Mouse (Mus musculus): ENCODE results near the gene Gpbar1. TPM values are rescaled to one million over a fixed set of nuclear protein-coding genes. Genes with fewer than 3 reads are reported as not detected.
A peak's percentile ranks its signal among the peaks of the same experiment; 100 is the strongest.

The Gpbar1 gene
- polyA plus RNA-seq, 1 experiment, result not detected

DNA sequence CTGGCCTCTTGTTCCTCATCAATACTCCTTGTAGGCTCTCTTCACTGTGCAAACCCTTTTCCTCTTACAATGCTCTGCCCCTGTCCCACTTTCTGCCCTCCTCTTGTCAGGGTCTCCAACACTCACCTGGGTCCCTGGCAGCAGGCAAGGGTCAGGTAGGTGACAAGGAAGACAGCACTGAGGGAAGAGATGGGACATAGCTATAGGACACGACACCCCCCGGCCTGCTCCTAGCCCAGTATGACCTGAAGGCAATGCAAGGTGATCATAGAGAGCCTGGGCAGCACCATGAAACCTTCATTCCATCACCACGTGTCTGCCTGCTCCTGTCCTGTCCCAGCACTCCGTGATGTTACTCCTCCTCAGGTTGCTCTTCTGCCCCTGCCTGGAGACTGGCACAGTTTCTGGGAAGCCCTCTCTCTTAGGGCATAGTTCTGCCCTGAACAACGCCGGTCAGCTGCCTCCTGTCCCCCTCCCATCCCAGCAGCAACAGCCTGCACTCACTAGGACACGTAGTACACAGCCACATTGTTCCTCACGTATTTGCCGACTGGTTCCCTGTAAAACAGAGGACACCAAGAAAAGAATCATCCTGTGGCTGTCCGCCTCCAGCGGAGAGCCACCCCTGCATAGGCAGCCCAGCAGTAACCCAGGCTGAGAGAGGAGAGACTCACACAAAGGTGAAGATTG is 14.1 kb downstream of the Gpbar1 start:
- peaks cover 20% of the 10 kb centered on the region for H3K4me1 ChIP-seq (ENCODE audit: control insufficient read depth, insufficient read depth, low read length)
- H3K4me3 ChIP-seq (ENCODE audit: insufficient read depth, low read length), result no peak overlapping the region
- peak overlapping the region; percentile 52; the same call in 1 of the 2 replicates for H3K27ac ChIP-seq (ENCODE audit: insufficient read depth, low read length)
- TF ChIP-seq POLR2A (IDR thresholded peaks at IDR 0.05; ENCODE audit: extremely low read depth, insufficient read depth, low read length), result no peak
- no peak for TF ChIP-seq CTCF (IDR thresholded peaks at IDR 0.05; ENCODE audit: extremely low read depth, insufficient read depth, low read length)

DNA sequence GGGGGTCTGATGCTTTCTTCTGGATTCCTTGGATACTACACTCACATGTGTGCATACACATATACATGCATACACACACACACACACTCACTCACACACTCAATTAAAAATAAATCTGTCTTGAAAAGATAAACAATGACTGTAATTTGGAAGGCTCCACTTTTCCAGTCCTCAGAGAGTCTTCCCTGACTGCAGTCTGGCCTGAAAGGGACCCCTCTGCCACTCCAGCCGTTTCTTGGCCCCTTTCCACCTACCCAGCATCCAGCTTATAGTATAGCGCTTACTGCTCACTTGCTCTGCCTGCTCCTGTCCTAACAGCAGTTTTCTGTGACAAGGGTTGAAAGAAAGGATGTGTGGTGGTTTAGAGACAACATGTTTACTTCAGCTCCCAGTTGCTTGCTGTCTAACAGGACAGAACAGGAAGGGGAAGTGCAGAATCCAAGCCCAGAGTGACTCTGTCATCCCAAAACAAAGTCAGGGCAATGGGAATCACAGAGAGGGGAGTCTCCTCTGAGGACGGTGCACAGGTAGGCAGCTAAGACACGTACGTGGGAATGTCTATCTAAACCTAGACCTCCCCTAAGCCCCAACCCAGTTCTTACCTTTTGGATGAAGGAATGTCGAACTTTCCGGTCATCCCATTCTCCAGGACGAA is 15.1 kb downstream of the Gpbar1 start:
- H3K27ac ChIP-seq (ENCODE audit: insufficient read depth, low read length), result peak overlapping the region; percentile 1; the same call in 1 of the 2 replicates
- peaks cover 21% of the 10 kb centered on the region for H3K4me1 ChIP-seq (ENCODE audit: control insufficient read depth, insufficient read depth, low read length)
- TF ChIP-seq CTCF (IDR thresholded peaks at IDR 0.05; ENCODE audit: extremely low read depth, insufficient read depth, low read length), result no peak
- TF ChIP-seq POLR2A (IDR thresholded peaks at IDR 0.05; ENCODE audit: extremely low read depth, insufficient read depth, low read length), result no peak
- no peak overlapping the region for H3K4me3 ChIP-seq (ENCODE audit: insufficient read depth, low read length)

DNA sequence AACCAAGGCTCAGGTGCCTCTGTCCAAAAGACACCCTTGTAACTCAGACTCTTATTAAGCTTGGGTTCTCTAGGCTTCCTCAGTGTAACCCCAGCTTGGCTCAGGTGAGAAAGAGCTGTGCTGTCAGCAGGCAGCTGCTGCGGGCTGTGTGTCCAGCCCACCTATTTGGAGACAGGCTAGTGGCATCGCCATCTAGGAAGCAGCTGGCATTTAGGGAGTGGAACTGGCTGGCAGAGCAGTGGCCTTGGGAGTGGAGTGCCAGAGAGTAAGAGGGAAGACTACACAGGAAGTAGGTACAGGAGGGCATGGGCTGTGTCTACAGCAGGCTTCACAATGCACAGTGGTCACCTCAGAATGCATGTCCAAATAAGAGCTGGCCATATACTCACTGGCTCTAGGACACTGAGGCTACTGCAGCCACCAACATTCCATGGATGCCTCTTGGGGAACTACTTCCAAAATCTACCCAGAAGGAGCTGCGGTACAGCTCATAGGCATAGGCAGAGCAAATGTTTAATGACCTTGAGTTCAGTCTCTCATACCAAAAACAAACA is 15.8 kb downstream of the Gpbar1 start:
- Histone ChIP-seq H3K4me3 (ENCODE audit: insufficient read depth, low read length) (no peak overlapping the region), H3K4me1 (ENCODE audit: control insufficient read depth, insufficient read depth, low read length) (peaks cover 21% of the 10 kb centered on the region), H3K27ac (ENCODE audit: insufficient read depth, low read length) (peak overlapping the region; percentile 1; the same call in 1 of the 2 replicates)

DNA sequence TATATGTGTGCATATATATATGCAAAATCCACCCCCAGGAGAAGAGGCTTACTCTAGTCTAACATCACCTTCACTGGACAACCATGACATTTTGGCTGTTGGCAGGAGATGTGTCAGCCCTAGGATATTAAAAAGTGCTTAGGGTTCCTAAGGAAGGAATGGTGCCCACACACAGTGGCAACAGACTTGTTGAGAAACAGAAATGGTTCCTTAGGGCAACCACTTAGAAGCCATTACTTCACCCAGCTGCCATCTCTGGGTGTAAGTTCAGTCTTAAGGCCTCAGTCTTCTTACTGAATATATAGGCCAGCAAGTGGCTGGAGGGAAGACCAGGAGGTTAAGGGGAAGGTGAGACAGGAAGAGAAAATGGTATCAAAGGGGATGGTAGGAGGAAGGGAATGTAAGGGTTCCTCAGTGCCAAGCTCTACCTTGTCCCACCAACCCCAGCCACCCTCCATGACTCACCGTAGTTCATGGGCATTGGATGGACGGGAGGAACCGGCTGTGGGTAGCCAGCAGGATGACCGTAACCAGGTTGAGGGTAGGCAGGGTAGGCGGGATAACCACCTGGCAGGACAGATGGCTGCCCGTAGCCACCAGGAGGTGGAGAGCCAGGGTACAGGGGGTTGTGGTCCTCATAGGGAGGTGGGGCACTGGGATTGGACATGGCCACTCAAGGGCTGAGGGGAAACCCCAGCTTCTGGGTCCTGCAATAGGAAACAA is 16.5 kb downstream of the Gpbar1 start:
- no peak for TF ChIP-seq CTCF (IDR thresholded peaks at IDR 0.05; ENCODE audit: extremely low read depth, insufficient read depth, low read length)
- no peak for TF ChIP-seq POLR2A (IDR thresholded peaks at IDR 0.05; ENCODE audit: extremely low read depth, insufficient read depth, low read length)
- Histone ChIP-seq H3K4me3 (ENCODE audit: insufficient read depth, low read length) (no peak overlapping the region), H3K4me1 (ENCODE audit: control insufficient read depth, insufficient read depth, low read length) (peaks cover 21% of the 10 kb centered on the region), H3K27ac (ENCODE audit: insufficient read depth, low read length) (peak overlapping the region; percentile 97)

More for the DNA sequence above, 15.8 kb downstream of the Gpbar1 start:
- TF ChIP-seq CTCF (IDR thresholded peaks at IDR 0.05; ENCODE audit: extremely low read depth, insufficient read depth, low read length), result no peak
- TF ChIP-seq POLR2A (IDR thresholded peaks at IDR 0.05; ENCODE audit: extremely low read depth, insufficient read depth, low read length), result no peak

DNA sequence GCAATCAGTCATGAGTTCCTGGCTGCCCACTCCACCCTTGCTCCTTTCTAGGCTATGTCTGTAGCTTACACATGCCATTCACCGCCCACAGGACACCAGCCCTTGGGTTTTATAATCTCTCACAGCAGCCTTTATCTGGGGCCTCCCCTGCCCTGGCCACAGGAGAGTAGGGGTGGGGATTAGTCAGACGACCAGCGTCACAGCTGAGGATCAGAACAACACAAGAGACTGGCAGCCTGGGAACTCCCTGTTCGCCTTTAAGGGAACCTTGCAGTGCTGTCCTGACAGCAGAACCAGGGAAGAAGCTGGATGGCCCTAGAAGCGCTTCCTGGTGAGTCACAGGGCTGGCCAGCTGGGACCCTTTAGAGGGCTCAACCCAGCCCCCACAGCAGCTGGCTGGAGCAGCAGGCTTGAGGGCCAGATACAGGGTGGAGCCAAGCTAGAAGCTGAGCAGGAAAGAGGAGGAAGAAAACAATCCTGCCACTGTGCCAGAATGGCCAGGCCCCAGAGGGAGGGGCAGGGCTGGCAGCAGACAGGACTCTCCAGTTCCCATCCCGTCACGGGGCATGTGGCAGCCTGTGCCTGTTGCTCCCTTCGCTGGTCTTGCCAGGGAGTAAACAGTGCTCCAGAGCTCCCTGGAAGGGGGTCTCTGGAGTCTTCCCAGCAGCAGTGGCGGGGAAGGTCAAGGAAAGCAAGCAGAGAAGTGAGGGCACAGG is 17.3 kb downstream of the Gpbar1 start:
- TF ChIP-seq POLR2A (IDR thresholded peaks at IDR 0.05; ENCODE audit: extremely low read depth, insufficient read depth, low read length) (0 out of 2 replicates have a peak, but pooled peaks have one; percentile 8), CTCF (IDR thresholded peaks at IDR 0.05; ENCODE audit: extremely low read depth, insufficient read depth, low read length) (no peak)
- Histone ChIP-seq H3K4me1 (ENCODE audit: control insufficient read depth, insufficient read depth, low read length) (peaks cover 18% of the 10 kb centered on the region), H3K27ac (ENCODE audit: insufficient read depth, low read length) (peak overlapping the region; percentile 97), H3K4me3 (ENCODE audit: insufficient read depth, low read length) (no peak overlapping the region)

DNA sequence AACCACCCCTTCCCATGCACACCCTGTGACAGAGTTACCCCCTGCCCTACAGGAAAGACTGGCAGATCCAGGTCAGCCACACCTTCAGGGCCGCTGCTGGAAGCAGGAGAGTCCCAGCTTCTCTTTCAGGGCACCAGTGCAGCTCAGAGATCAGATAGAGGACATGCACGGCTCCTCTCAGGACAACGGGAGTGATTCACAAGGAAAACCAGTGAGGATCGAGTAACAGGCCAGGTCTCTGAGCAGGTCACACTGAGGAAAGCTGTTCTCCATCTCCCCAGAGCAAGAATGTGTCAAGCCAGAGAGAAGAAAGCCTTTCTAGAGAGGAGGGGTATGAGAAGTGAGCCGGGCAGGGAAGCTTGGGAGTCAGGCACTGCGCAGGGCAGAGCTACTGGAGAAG is 18.1 kb downstream of the Gpbar1 start:
- TF ChIP-seq CTCF (IDR thresholded peaks at IDR 0.05; ENCODE audit: extremely low read depth, insufficient read depth, low read length) (no peak), POLR2A (IDR thresholded peaks at IDR 0.05; ENCODE audit: extremely low read depth, insufficient read depth, low read length) (no peak)
- Histone ChIP-seq H3K4me1 (ENCODE audit: control insufficient read depth, insufficient read depth, low read length) (peaks cover 16% of the 10 kb centered on the region), H3K4me3 (ENCODE audit: insufficient read depth, low read length) (no peak overlapping the region), H3K27ac (ENCODE audit: insufficient read depth, low read length) (peak overlapping the region; percentile 97)

DNA sequence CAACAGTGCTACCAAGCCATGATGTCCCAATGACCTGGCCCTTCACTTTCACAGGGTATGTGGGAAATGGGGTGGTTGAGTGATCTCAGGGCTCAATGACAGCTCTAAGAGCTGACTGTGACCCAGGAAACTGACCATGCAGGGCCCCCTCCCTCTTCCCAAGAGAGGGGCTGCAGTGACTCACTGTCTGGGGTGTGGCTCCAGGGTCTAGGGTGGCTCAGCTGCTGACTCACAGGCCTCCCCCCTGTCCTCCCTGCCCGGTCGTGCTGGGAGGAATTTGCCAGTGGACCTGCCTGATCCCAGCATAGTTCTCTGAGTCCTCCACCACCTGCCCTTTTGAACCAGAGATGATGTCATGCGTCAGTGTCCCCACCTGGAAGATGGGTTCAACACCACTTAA is 18.9 kb downstream of the Gpbar1 start:
- TF ChIP-seq POLR2A (IDR thresholded peaks at IDR 0.05; ENCODE audit: extremely low read depth, insufficient read depth, low read length) (no peak), CTCF (IDR thresholded peaks at IDR 0.05; ENCODE audit: extremely low read depth, insufficient read depth, low read length) (no peak)
- H3K27ac ChIP-seq (ENCODE audit: insufficient read depth, low read length), result peak overlapping the region; percentile 47
- H3K4me3 ChIP-seq (ENCODE audit: insufficient read depth, low read length), result no peak overlapping the region
- peaks cover 16% of the 10 kb centered on the region for H3K4me1 ChIP-seq (ENCODE audit: control insufficient read depth, insufficient read depth, low read length)

DNA sequence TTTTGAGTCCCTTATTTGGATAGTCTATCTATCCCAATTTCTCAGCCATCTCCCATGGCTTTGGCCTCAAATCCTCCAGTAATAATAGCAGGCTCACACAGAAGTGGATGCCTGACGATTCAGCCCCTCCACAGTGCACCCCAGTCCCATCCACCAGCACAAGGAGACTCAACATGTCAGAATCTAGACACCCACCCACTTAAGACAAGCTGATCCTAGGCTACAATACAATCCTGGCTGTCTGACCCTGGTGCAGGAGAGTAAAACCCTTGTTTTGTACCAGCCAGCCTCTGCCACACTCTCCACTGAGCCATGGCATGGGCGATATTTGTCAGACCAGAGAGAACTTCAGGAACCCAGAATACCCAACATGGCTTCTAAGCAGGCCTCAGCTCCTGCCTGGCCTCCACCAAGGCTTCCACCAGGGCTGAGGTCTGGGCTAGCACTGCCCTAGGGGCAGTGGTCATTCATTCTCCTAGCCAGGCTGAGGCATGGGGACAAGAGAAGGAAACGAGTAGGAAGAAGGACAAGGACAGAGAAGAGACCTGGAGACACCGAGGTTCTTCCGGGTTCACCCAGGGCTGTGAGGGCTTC is 19.9 kb downstream of the Gpbar1 start:
- H3K4me3 ChIP-seq (ENCODE audit: insufficient read depth, low read length), result no peak overlapping the region
- H3K4me1 ChIP-seq (ENCODE audit: control insufficient read depth, insufficient read depth, low read length), result peaks cover 15% of the 10 kb centered on the region
- peak overlapping the region; percentile 44 for H3K27ac ChIP-seq (ENCODE audit: insufficient read depth, low read length)
- no peak for TF ChIP-seq POLR2A (IDR thresholded peaks at IDR 0.05; ENCODE audit: extremely low read depth, insufficient read depth, low read length)
- TF ChIP-seq CTCF (IDR thresholded peaks at IDR 0.05; ENCODE audit: extremely low read depth, insufficient read depth, low read length), result no peak
